Mouse (Mus musculus) inflammation-experienced regulatory T-cells, adult 6 months (primary cell): Measurements from ENCODE around the gene Olfr1261. TPM values are rescaled to one million over a fixed set of nuclear protein-coding genes. Genes with fewer than 3 reads are reported as not detected.

Source experiments
- ATAC-seq: one replicate; pipeline ENCODE4 v1.8.0; 2017
- polyA plus RNA-seq, 3 experiments: library from polyadenylated mRNA; unstranded; fragments of 100-300 nt; shearing (Covaris generic); gene quantifications; one replicate each; pipeline ENCODE4 v1.2.1; 2017

Gene Olfr1261
- polyA plus RNA-seq, result not detected

- ATAC-seq, result no peak
These were observed at the start of gene Olfr1261 for GRCm38 (mm10) chr2:89990921-89991320. Olfr1261 (plus strand) TSS chr2:89991221.

GRCm38 (mm10) chr2:89948564-89948963 is 42.5 kb upstream of the Olfr1261 start, which contains the start of gene Olfr1259:
Olfr1259 (minus strand) TSS chr2:89948664.
- no peak for ATAC-seq

GRCm38 (mm10) chr2:89974184-89974583 is 16.8 kb upstream of the Olfr1261 start, which contains the start of gene Olfr1260:
Olfr1260 (plus strand) TSS chr2:89974340.
- ATAC-seq, result no peak

DNA sequence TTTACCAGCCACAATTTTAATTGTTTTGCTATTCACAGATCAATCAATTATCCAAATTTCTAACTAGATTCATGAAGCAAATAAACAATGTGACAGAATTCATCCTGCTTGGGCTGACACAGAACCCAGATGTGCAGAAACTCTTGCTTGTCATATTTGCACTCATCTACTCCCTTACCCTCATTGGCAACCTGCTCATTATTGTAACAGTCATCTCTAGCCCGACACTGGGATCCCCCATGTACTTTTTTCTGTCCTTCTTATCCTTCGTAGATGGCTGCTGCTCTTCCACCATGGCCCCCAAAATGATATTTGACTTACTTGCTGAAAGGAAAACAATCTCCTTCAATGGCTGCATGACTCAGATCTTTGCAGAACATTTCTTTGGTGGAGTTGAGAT is 13.3 kb upstream of the Olfr1261 start:
- ATAC-seq, result no peak

- no peak for ATAC-seq
These were observed 8.8 kb downstream of the Olfr1261 start, which contains the start of gene Olfr1262 for GRCm38 (mm10) chr2:89999845-90000244. Olfr1262 (plus strand) TSS chr2:90000145.

- ATAC-seq, result no peak
These were observed 20.8 kb downstream of the Olfr1261 start, which contains the start of gene Olfr1263 for GRCm38 (mm10) chr2:90011831-90012230. Olfr1263 (plus strand) TSS chr2:90012131.

GRCm38 (mm10) chr2:90025477-90025876 is 34.5 kb downstream of the Olfr1261 start, which contains the start of gene Olfr1264:
Olfr1264 (minus strand) TSS chr2:90025577.
- ATAC-seq, result no peak

DNA sequence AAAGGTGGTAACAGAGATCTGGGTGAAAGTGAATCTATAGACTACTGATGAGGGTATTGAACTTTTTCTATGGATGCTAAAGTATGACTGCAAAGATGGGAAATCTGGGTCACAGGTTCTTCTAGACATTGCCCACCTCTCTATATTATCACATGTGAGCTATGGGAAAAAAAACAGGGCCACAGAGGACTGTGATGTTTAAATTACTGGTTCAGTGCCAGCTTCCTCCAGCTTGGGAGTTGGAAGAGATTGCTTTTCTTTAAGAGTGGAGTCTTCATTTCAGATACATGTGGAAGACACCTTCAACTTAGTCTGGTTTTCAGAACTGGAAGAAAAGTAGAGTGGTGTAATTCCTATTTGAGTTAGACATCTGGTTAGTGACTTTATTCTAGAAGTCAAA is 44.0 kb downstream of the Olfr1261 start, which contains the start of gene Olfr1265:
TSS of gene Olfr1265 (plus strand) at position 301 of the 400 bp plus-strand sequence.
- ATAC-seq, result no peak

Other genes with a start within 250 kb of the Olfr1261 start
- not detected for gene Olfr1253, start 234.1 kb upstream of the Olfr1261 start, polyA plus RNA-seq
- not detected for gene Olfr1254, start 197.6 kb upstream of the Olfr1261 start, polyA plus RNA-seq
- gene Olfr1255, start 179.2 kb upstream of the Olfr1261 start, polyA plus RNA-seq, result not detected
- gene Olfr1256, start 149.7 kb upstream of the Olfr1261 start, polyA plus RNA-seq, result not detected
- not detected for gene Olfr48, start 143.0 kb upstream of the Olfr1261 start, polyA plus RNA-seq
- not detected for gene Olfr1257, start 112.8 kb upstream of the Olfr1261 start, polyA plus RNA-seq
- not detected for gene Olfr1258, start 63.9 kb upstream of the Olfr1261 start, polyA plus RNA-seq
- gene Olfr1259, start 42.6 kb upstream of the Olfr1261 start, polyA plus RNA-seq, result not detected
- gene Olfr1260, start 16.9 kb upstream of the Olfr1261 start, polyA plus RNA-seq, result not detected
- not detected for gene Olfr1262, start 8.9 kb downstream of the Olfr1261 start, polyA plus RNA-seq
- not detected for gene Olfr1263, start 20.9 kb downstream of the Olfr1261 start, polyA plus RNA-seq
- gene Olfr1264, start 34.4 kb downstream of the Olfr1261 start, polyA plus RNA-seq, result not detected
- gene Olfr1265, start 44.1 kb downstream of the Olfr1261 start, polyA plus RNA-seq, result not detected
- not detected for gene Olfr140, start 72.4 kb downstream of the Olfr1261 start, polyA plus RNA-seq
- gene Olfr1269, start 130.2 kb downstream of the Olfr1261 start, polyA plus RNA-seq, result under 1 TPM in 1 of 3 experiments, not detected in 2; 0.34 TPM
- not detected for gene Olfr32, start 151.1 kb downstream of the Olfr1261 start, polyA plus RNA-seq
- not detected for gene Olfr1270, start 161.9 kb downstream of the Olfr1261 start, polyA plus RNA-seq
- not detected for gene Olfr1506, start 233.3 kb downstream of the Olfr1261 start, polyA plus RNA-seq